Mouse (Mus musculus) MN1 (cell line): ENCODE data around the gene Scn5a.

Experiments
- DNase-seq: peaks from one replicate; pipeline ENCODE4 v3.0.0-alpha.2; 2016; ENCODE audit warnings: low spot score

The Scn5a gene

GRCm38 (mm10) chr9:119564803-119565202 is 14.0 kb downstream of the Scn5a start:
- DNase-seq = no peak

DNA sequence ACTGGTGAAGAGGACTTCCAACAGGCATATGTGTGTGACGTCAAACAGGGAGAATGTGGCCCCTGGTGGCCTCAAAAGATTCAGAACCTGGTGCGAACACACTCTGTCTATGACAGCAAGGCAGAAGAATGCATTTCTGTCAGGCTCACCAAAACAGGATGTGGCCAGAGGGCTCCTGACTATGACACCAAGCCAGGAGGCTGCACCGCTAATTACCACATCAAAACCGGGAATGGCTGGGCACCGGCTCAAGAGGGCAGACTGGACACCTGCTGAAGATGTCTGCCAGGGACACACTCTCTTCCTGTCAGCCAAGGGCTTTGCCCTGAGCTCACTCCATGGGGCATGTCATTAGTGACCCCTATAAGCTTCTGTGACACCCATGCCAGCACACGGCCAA is 15.2 kb downstream of the Scn5a start:
- DNase-seq = peak; percentile 30

GRCm38 (mm10) chr9:119562256-119562655 is 16.6 kb downstream of the Scn5a start:
- no peak for DNase-seq

DNA sequence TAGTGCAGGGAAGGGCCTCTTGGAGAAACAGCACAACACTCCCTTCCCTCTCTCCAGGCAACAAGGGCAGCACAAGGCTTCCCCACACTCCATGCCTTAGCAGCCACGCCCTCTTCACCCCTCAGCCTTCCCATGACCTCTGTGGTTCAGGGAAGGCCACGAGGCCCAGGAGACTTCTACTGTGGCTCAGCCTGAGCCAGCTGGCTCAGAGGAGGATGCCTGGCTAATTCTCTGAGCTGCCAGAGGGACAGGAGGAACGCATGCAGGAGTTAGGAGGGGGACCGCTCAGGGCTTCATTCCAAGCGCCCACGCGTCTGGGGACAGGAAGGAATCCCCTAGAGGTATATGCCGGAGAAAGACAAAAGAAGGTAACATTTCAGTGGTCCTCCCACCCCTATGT is 17.1 kb downstream of the Scn5a start:
- DNase-seq = peak; percentile 10

DNA sequence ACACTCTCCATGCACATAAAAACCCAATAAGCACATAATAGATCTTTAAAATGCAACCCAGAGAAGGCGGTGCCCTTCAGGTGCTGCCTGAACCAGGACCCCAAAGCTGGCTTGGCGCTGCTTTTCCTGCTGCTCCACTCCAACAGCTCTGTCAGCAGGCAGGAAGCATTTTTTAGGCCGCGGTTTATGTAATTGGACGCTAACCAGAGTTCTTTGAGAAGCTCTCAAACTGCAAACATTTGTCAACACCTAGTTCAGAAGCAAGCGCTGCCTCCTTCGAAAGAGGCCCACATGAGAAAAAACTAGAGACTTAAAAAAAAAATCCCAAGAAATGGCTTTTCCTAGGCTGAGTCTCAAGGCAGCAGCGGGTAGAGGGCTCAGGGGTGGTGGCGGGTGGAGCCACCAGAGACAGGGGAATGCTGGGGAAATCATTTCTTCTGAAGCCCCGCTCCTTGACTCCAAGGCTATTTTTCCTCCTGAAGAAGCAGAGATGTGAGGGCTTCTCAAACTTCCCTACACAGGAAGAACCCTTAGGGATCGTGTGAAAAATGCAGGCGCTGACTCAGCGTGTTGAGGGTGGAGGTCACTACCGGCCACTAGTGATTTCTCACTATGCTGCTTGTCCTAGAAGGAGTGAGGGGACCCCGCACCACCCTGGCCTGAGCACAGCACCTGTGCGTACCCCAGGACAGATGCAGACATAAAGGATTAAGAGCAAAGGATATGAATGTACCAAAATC is 19.1 kb downstream of the Scn5a start:
- no peak for DNase-seq

DNA sequence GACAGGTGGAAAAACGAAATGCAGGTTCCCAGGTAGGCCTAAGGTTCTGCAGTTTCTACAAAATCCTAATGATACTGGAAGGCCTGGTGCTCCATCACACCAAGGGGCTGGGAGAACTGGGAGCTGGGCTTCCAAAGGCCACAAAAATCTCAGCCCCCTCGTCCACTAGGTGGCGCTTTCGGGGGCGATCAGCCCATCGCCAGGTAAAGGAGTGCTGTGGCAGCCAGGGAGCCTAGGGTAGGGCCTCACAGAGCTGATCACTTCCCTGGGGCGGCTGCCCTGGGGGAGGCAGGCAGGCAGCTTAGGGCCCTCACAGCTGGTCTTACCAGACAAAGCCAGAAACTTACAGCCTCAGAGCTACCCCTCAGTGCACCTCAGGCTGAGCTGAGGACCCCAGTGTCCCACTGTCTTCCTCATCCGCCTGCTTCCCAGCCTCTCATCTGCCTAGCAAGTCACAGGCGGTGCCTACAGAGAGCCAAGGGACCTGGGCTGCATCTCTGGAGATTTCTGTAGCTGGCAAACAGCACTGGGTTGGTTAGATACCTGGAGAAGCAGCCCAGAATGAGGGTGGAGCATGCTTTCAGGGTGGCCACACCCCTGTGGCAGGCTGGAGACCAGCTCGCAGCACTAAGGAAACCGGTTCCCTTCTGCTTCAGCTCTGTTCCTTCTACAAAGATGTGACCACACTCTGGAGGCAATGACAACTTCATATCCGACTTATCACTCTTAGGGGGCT is 20.5 kb downstream of the Scn5a start:
- peak; percentile 21 for DNase-seq

GRCm38 (mm10) chr9:119556043-119556442 is 22.8 kb downstream of the Scn5a start:
- DNase-seq = no peak

- DNase-seq = no peak
These were observed 31.3 kb downstream of the Scn5a start for GRCm38 (mm10) chr9:119547528-119547927.

DNA sequence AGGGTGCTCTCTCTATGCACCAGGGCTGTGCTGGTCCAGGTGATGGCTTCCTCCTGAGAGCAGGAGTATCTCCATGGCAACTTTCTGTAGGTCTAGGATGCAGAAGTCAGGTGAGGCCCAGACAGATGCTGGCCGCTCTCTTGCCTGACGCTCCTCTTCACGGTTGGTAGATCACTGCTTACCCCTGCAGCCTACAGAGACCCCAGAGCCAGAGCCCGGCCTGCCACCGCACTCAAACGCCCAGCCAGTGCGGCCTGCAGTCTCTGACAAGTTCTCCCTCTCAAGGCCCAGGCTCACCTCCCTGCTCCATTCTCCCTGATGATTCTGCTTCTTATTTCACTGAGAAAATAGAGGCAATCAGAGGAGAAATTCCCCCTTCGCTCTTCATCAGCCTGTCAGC is 31.7 kb downstream of the Scn5a start:
- no peak for DNase-seq

- no peak for DNase-seq
These were observed 38.1 kb downstream of the Scn5a start for GRCm38 (mm10) chr9:119540726-119541125.

DNA sequence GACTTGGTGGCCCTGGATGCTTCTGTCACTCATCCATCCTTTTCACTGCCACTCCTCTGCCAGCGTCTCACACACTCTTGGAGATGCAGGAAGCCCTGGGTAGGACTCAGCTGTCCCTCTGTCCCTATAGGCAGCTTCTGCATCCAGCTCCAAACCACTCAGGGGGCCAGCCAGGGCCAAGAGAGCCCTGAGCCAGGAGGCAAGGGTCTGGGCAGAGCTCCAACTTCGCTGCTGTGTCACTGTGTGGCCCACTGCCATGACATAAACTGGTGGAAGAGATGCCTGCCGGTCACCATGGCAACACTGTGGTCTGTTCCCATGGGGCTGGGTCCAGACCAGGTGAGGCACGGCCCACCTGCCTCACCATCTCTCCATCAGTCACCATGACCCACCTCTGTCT is 41.0 kb downstream of the Scn5a start:
- DNase-seq = no peak

- peak; percentile 61 for DNase-seq
These were observed 47.0 kb downstream of the Scn5a start for GRCm38 (mm10) chr9:119531684-119532417.

GRCm38 (mm10) chr9:119524511-119524910 is 54.3 kb downstream of the Scn5a start:
- no peak for DNase-seq

DNA sequence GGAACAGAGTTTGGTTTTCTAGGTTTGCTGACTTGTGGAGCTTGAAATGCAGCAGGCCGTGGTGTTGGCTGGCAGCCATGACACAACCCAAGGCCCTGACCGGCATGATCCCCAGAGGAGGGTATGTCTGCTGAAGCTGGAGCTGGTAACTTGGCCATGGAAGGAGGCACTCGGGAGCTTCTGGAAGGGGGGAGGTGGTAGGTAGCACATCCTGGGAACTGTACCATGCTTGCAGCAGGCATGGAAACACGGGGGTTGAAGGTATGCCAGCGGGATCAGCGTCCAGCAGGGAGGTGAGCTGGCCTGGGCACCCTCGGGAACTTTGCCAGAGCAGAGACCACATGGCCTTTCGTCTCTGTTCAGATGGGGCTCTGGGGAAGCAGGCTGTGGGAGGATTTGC is 55.5 kb downstream of the Scn5a start:
- peak; percentile 87 for DNase-seq

GRCm38 (mm10) chr9:119519116-119519515 is 59.7 kb downstream of the Scn5a start:
- no peak for DNase-seq

GRCm38 (mm10) chr9:119518177-119518576 is 60.6 kb downstream of the Scn5a start:
- DNase-seq = no peak

DNA sequence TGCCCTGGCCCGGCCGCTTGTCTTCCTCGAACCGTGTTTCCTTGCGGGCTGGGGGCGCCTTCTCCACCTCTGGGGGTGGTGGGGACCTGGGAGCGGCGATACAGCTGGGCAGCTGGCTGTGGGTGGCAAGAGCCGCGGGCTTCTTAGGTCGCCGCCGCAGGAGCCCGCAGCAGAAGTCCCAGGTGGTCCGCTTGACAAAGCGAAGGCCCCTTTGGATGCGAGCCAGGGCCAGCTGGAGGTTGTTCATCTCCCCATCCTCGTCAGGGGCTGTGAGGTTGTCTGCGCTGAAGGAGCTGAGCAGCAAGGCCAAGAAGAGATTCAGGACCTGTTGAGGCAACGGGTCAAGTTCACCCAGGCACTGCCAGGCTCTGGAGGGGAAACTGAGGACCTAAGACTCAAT is 61.3 kb downstream of the Scn5a start:
- no peak for DNase-seq

GRCm38 (mm10) chr9:119516815-119517214 is 62.0 kb downstream of the Scn5a start:
- no peak for DNase-seq

DNA sequence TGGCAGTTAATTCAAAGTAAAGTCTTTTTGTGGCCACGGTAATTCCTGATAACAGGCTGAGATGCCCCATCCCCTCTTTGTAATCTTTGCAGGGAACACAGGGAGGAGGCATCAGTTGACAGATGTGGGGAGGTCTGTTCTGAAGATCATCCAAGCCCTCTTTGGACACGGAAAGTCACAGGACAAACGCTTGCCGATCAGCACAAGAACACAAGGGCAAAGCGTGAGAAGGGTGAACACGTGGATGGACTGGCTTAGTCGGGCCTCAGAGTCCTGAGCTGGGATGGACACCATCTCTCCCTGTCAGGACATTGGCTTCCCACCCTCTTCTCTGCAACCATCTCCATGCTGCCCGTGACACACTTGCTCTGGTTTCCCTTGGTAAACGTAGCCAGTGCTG is 63.4 kb downstream of the Scn5a start:
- no peak for DNase-seq

- no peak for DNase-seq
These were observed 63.8 kb downstream of the Scn5a start for GRCm38 (mm10) chr9:119514986-119515385.

DNA sequence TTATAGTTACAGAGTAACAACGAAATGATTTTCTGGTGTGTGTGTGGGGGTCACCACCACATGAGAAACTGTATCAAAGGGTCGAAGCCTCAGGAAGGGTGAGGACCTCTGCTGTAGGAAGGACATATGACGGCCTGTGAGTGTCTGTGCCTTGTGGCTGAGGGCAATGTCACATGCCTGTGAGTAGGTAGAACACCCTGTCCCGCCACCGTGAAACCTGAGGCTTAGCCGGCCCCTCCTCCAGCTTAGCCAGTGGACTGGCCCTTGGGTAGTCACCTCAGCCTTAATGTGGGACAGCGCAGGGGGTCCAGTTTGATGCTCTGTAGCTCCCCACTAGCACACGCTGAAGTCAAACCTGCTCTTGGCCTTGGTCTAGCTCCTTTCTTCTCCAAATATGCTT is 65.0 kb downstream of the Scn5a start:
- no peak for DNase-seq

GRCm38 (mm10) chr9:119512993-119513392 is 65.8 kb downstream of the Scn5a start:
- no peak for DNase-seq

DNA sequence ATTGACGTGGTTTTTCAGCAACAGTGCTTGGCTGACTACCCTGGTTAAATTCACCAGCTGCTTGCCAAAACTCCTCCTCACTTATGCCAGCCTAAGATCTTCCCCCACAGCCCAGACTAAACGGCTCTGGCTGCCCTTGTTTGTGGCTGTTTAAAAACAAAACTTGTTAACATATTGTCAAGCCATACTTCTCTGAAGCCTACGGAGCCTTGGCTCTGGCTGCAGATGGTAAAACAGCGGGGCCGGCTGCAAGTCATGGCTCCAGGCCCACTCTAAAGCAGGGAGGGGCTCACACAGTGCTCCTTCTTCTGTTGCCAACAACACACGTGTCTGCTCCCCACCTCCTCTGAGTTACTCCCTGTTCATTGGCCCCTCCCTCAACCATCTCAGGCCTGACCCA is 67.9 kb downstream of the Scn5a start:
- DNase-seq = no peak
